Mouse (Mus musculus): Measurements from ENCODE around the gene Prorsd1. TPM values are rescaled to one million over a fixed set of nuclear protein-coding genes. Genes with fewer than 3 reads are reported as not detected.

Gene Prorsd1
- polyA plus RNA-seq, 1 experiment from 2014 or later = 40.5 TPM

DNA sequence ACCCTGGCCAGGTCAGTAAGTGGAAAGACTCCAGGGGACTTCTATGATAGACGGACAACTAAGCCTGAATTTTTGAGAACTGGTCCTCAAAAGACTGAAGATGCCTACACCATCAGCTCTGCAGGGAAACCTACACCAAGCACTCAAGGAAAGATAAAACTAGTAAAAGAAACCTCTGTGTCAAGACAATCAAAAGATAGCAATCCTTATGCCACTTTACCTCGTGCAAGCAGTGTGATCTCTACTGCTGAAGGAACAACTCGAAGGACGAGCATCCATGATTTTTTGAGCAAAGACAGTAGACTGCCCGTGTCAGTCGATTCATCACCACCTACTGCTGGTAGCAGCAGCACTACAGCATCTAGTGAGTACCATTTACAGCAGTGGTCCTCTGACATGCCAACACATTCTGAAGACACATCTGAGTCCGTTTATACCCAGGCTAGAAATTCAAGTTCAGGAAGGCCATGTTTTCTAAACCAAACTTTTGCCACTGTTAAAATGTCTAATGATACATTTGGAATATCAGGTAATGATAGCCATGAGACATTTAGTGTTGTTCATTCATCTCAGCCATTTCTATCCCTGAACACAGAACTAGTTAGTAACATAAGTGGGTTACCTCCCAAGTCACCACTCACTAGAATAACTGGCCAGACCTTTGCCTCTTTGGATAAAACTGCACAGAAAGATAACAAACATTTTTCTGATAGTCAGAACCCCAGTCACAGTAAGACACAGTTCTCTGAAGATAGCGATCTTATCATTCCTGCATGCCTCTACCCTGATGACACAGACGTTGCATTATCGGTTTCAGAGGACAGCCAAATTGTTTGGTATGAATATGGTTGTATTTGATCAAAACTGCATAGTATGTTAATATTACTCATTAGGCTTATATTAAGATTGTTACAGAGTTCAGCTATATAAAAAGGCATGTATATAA, 10.6 kb downstream of the Prorsd1 start:
- no peak for DNase-seq (ENCODE audit: low spot score)

DNA sequence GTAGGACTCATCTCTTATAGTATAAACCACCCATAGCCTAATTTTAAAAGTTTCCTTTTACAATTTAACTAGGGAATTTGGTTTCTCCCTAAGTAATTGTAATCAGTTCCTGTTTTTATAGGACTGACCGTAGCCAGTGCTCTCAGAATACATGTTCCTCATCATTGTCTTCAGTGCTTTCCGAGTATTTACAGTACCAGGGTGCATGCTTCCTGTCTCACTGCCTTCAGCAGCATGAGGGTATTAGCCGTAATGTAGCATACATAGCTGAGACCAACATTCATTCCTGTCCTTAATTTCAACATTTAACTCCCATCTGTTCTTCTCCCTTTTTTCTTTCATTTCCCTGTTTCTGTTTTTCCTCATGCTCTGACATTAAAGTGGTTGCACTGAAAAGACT, 17.9 kb downstream of the Prorsd1 start:
- DNase-seq (ENCODE audit: low spot score) = no peak

DNA sequence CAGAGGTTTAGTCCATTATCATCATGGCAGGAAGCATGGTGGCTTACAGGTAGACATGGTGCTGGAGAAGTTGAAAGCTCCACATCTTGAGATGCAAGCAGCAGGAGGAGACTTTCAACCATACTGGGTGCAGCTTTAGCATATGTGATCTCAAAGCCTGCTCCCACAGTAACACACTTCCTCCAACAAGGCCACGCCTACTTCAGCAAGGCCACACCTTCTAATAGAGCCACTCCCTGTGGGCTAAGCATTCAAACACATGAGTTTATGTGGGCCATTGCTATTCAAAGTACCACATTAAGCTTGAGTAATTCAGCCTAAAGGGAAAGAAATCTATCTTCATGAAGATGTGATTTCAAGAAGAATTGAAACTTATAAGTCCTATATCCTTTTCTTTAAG, 21.7 kb downstream of the Prorsd1 start:
- no peak for DNase-seq (ENCODE audit: low spot score)

DNA sequence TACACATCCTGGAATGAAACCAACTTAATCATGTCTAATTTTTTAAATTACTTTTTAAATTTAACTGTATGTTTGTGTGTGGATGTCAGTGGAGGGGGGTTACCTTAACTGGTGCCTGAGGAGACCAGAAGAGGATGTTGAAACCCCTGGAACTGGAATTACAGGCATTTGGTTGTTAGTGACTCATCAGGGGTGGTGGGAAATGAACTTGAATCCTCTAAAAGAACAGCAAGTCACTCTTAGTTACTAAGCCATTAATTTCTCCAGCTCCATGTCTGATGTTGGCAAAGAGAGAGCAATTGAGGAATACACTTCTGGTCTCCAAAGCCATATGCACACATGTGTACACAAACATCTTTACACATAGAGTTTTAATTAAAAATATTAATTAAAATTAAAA, 40.2 kb downstream of the Prorsd1 start:
- DNase-seq (ENCODE audit: low spot score) = no peak

Other genes starting within 250 kb of the Prorsd1 start
- gene Ccdc88a, start 141.4 kb downstream of the Prorsd1 start, polyA plus RNA-seq (2015; fragmentation: Nextera tagmentation; extraction: Ambion mirVana) = 13.5 and 17.1 TPM in 2 replicates
- gene Mtif2, start 11.4 kb upstream of the Prorsd1 start, polyA plus RNA-seq (2015; fragmentation: Nextera tagmentation; extraction: Ambion mirVana) = 34.1 and 40.1 TPM in 2 replicates
- gene Clhc1, start 32.9 kb upstream of the Prorsd1 start, polyA plus RNA-seq (2015; fragmentation: Nextera tagmentation; extraction: Ambion mirVana) = 0.08 and 0.09 TPM in 2 replicates
- 1,461 and 1,495 TPM in 2 replicates for gene Rps27a, start 33.1 kb upstream of the Prorsd1 start, polyA plus RNA-seq (2015; fragmentation: Nextera tagmentation; extraction: Ambion mirVana)
- 34.9 and 47.1 TPM in 2 replicates for gene Rtn4, start 177.9 kb upstream of the Prorsd1 start, polyA plus RNA-seq (2015; fragmentation: Nextera tagmentation; extraction: Ambion mirVana)

All from thymus, postnatal 0 days (tissue).